Mouse (Mus musculus) kidney, embryonic 16.5 days (tissue): ENCODE data around the gene Pld6. TPM values are rescaled to one million over a fixed set of nuclear protein-coding genes. Genes with fewer than 3 reads are reported as not detected.
A peak's percentile ranks its signal among the peaks of the same experiment; 100 is the strongest.

Source experiments
- ATAC-seq: fragments of 200-750 bp; cut with Nextera tagmentation; 2 replicates; pipeline ENCODE4 v1.8.0; 2017; ENCODE audit warnings: moderate TSS enrichment; ENCODE audit not compliant: low FRiP score, low TSS enrichment
- H3K27ac ChIP-seq: fragments of 300-500 bp; sonication (generic); 2 replicates; pipeline ENCODE4 v1.5.1; 2014; ENCODE audit warnings: low read length
- H3K27me3 ChIP-seq: fragments of 300-500 bp; sonication (generic); 2 replicates; pipeline ENCODE4 v1.6.1; 2014; ENCODE audit warnings: low read length, control low read depth, mixed read lengths; ENCODE audit not compliant: insufficient read depth
- H3K36me3 ChIP-seq: fragments of 300-500 bp; sonication (generic); 2 replicates; pipeline ENCODE4 v1.6.1; 2014; ENCODE audit warnings: low read length, control low read depth, mixed read lengths; ENCODE audit not compliant: insufficient read depth
- H3K4me1 ChIP-seq: fragments of 300-500 bp; sonication (generic); 2 replicates; pipeline ENCODE4 v1.6.1; 2014; ENCODE audit warnings: low read length, control low read depth, mixed read lengths; ENCODE audit not compliant: insufficient read depth
- H3K4me2 ChIP-seq: fragments of 300-500 bp; sonication (generic); replicated peaks from 2 replicates; pipeline ENCODE4 v1.6.1; 2014; ENCODE audit warnings: low read depth, low read length
- H3K4me3 ChIP-seq: fragments of 300-500 bp; sonication (generic); 2 replicates; pipeline ENCODE4 v1.5.1; 2014; ENCODE audit warnings: mild to moderate bottlenecking, low read length
- H3K9ac ChIP-seq: fragments of 300-500 bp; sonication (generic); replicated peaks from 2 replicates; pipeline ENCODE4 v1.6.1; 2014; ENCODE audit warnings: low read length
- H3K9me3 ChIP-seq: fragments of 300-500 bp; sonication (generic); 2 replicates; pipeline ENCODE4 v1.6.1; 2016; ENCODE audit warnings: low read length, control low read depth
- WGBS: fragments of 180-500 bp; shearing (Covaris S2); extraction: QIAGEN DNeasy Blood & Tissue Kit; methylation state at CpG from one replicate; pipeline ENCODE4 v1.1.7; 2014; 5-methylcytosine and 5-hydroxymethylcytosine counted together
- polyA plus RNA-seq: library from polyadenylated mRNA; unstranded; fragments of >200 nt; fragmentation: Nextera tagmentation; extraction: Ambion mirVana; gene quantifications from 2 replicates; pipeline ENCODE4 v1.2.1, GENCODE M21; 2015

The Pld6 gene
- polyA plus RNA-seq, result 5.8 and 6.6 TPM in 2 replicates

GRCm38 (mm10) chr11:59787199-59787781, at the start of gene Pld6:
Gene Pld6, minus strand, starts transcription at chr11:59787645.
- peak within 1 kb of the TSS; percentile 37 for H3K4me3 ChIP-seq
- H3K27ac ChIP-seq, result no peak within 1 kb of the TSS
- ATAC-seq, result peak; percentile 83
- WGBS, result under 1% methylated on average over 44 of the region's 51 CpGs
- no peaks in the 10 kb centered on the region for H3K9me3 ChIP-seq
- peak within 1 kb of the TSS; percentile 57 for H3K4me2 ChIP-seq
- no peaks in the 10 kb centered on the region for H3K27me3 ChIP-seq
- peaks cover 10% of the 10 kb centered on the region; the same call in 1 of the 2 replicates for H3K4me1 ChIP-seq
- peaks cover 12% of the 10 kb centered on the region for H3K36me3 ChIP-seq
- peak within 1 kb of the TSS; percentile 9 for H3K9ac ChIP-seq

GRCm38 (mm10) chr11:59821625-59822024, 34.2 kb upstream of the Pld6 start:
- no peaks in the 10 kb centered on the region for H3K9me3 ChIP-seq
- H3K4me1 ChIP-seq, result no peaks in the 10 kb centered on the region

GRCm38 (mm10) chr11:59817916-59818315, 30.5 kb upstream of the Pld6 start:
- no peaks in the 10 kb centered on the region for H3K4me1 ChIP-seq
- no peak overlapping the region for H3K9ac ChIP-seq
- no peaks in the 10 kb centered on the region for H3K27me3 ChIP-seq
- no peak overlapping the region for H3K4me2 ChIP-seq
- peaks cover 64% of the 10 kb centered on the region for H3K36me3 ChIP-seq
- 95% methylated on average over 3 of the region's 3 CpGs for WGBS
- ATAC-seq, result no peak
- H3K9me3 ChIP-seq, result no peaks in the 10 kb centered on the region
- H3K27ac ChIP-seq, result no peak overlapping the region
- H3K4me3 ChIP-seq, result no peak overlapping the region

More at GRCm38 (mm10) chr11:59821625-59822024, 34.2 kb upstream of the Pld6 start:
- 92% methylated on average over 3 of the region's 3 CpGs for WGBS
- Histone ChIP-seq H3K4me2 (no peak overlapping the region), H3K27ac (no peak overlapping the region), H3K9ac (no peak overlapping the region), H3K36me3 (peaks cover 85% of the 10 kb centered on the region), H3K27me3 (no peaks in the 10 kb centered on the region), H3K4me3 (no peak overlapping the region)
- no peak for ATAC-seq

GRCm38 (mm10) chr11:59815482-59816065, 28.1 kb upstream of the Pld6 start:
- no peak for ATAC-seq
- no peak overlapping the region for H3K4me2 ChIP-seq
- 85% methylated on average over 6 of the region's 6 CpGs for WGBS

GRCm38 (mm10) chr11:59814936-59815335, 27.5 kb upstream of the Pld6 start:
- Histone ChIP-seq H3K4me2 (no peak overlapping the region), H3K9me3 (no peaks in the 10 kb centered on the region), H3K27ac (no peak overlapping the region), H3K36me3 (peaks cover 39% of the 10 kb centered on the region), H3K9ac (no peak overlapping the region), H3K4me3 (no peak overlapping the region), H3K27me3 (no peaks in the 10 kb centered on the region), H3K4me1 (0 out of 2 replicates have a peak, but pooled peaks cover 3% of the 10 kb centered on the region)
- ATAC-seq, result no peak
- WGBS, result 74% methylated on average over 6 of the region's 6 CpGs

More at GRCm38 (mm10) chr11:59815482-59816065, 28.1 kb upstream of the Pld6 start:
- H3K9me3 ChIP-seq, result no peaks in the 10 kb centered on the region
- H3K9ac ChIP-seq, result no peak overlapping the region
- no peak overlapping the region for H3K27ac ChIP-seq
- H3K4me3 ChIP-seq, result no peak overlapping the region
- H3K4me1 ChIP-seq, result 0 out of 2 replicates have a peak, but pooled peaks cover 3% of the 10 kb centered on the region
- peaks cover 45% of the 10 kb centered on the region for H3K36me3 ChIP-seq
- H3K27me3 ChIP-seq, result no peaks in the 10 kb centered on the region

- Histone ChIP-seq H3K9ac (no peak overlapping the region), H3K36me3 (peaks cover 33% of the 10 kb centered on the region), H3K4me1 (0 out of 2 replicates have a peak, but pooled peaks cover 3% of the 10 kb centered on the region), H3K9me3 (no peaks in the 10 kb centered on the region), H3K4me3 (no peak overlapping the region), H3K27ac (no peak overlapping the region), H3K27me3 (no peaks in the 10 kb centered on the region), H3K4me2 (no peak overlapping the region)
- ATAC-seq, result no peak
- 82% methylated on average over 1 of the region's 1 CpGs for WGBS
Measured at GRCm38 (mm10) chr11:59814311-59814710, 26.9 kb upstream of the Pld6 start.

- H3K9me3 ChIP-seq, result no peaks in the 10 kb centered on the region
- WGBS, result 51% methylated on average over 3 of the region's 3 CpGs
- ATAC-seq, result no peak
- no peak overlapping the region for H3K4me2 ChIP-seq
- H3K27ac ChIP-seq, result no peak overlapping the region
- no peak overlapping the region for H3K4me3 ChIP-seq
- no peak overlapping the region for H3K9ac ChIP-seq
- no peaks in the 10 kb centered on the region for H3K27me3 ChIP-seq
- peaks cover 10% of the 10 kb centered on the region for H3K4me1 ChIP-seq
- H3K36me3 ChIP-seq, result peaks cover 23% of the 10 kb centered on the region
Measured at GRCm38 (mm10) chr11:59813276-59813675, 25.8 kb upstream of the Pld6 start.

- no peak overlapping the region for H3K9ac ChIP-seq
- 74% methylated on average over 4 of the region's 4 CpGs for WGBS
- H3K36me3 ChIP-seq, result peaks cover 8% of the 10 kb centered on the region; the same call in 1 of the 2 replicates
- no peaks in the 10 kb centered on the region for H3K27me3 ChIP-seq
- no peak overlapping the region for H3K4me2 ChIP-seq
- no peak overlapping the region for H3K27ac ChIP-seq
- peaks cover 11% of the 10 kb centered on the region for H3K4me1 ChIP-seq
- no peaks in the 10 kb centered on the region for H3K9me3 ChIP-seq
- ATAC-seq, result no peak
- no peak overlapping the region for H3K4me3 ChIP-seq
Measured at GRCm38 (mm10) chr11:59811211-59811610, 23.8 kb upstream of the Pld6 start.

GRCm38 (mm10) chr11:59810480-59811158, 23.2 kb upstream of the Pld6 start:
- H3K4me2 ChIP-seq, result peak overlapping the region; percentile 76
- ATAC-seq, result no peak
- H3K4me3 ChIP-seq, result peak overlapping the region; percentile 73
- WGBS, result 60% methylated on average over 14 of the region's 14 CpGs
- peak overlapping the region; percentile 91 for H3K9ac ChIP-seq
- H3K9me3 ChIP-seq, result no peaks in the 10 kb centered on the region
- no peaks in the 10 kb centered on the region for H3K27me3 ChIP-seq
- 0 out of 2 replicates have a peak, but pooled peaks cover 11% of the 10 kb centered on the region for H3K36me3 ChIP-seq
- H3K27ac ChIP-seq, result peak overlapping the region; percentile 94
- peaks cover 11% of the 10 kb centered on the region for H3K4me1 ChIP-seq
